Mouse (Mus musculus) lung, postnatal 0 days (tissue): Measurements from ENCODE around the gene Cic.

Source experiments
- CTCF ChIP-seq: IDR thresholded peaks from 2 replicates; pipeline ENCODE4 v1.5.1; 2016; ENCODE audit warnings: antibody characterized with exemption, mild to moderate bottlenecking
- EP300 ChIP-seq: IDR thresholded peaks from 2 replicates; pipeline ENCODE4 v1.6.1; 2016; ENCODE audit warnings: antibody characterized with exemption, mild to moderate bottlenecking, control low read depth

GRCm38 (mm10) chr7:25277405-25277804 lies 9.9 kb downstream of the Cic start:
- TF ChIP-seq CTCF (no peak), EP300 (no peak)
